Mouse (Mus musculus) testis, adult 2 months (tissue): ENCODE results near the gene Ehd1. TPM values are rescaled to one million over a fixed set of nuclear protein-coding genes. Genes with fewer than 3 reads are reported as not detected.

Experiments
- H3K27ac ChIP-seq: fragments of 200-500 bp; 2 replicates; pipeline ENCODE4 v1.5.1; 2012; ENCODE audit warnings: low read depth, low read length; ENCODE audit not compliant: control insufficient read depth, insufficient read depth
- H3K27me3 ChIP-seq: fragments of 200-500 bp; 2 replicates; pipeline ENCODE4 v1.6.1; 2012; ENCODE audit warnings: mild to moderate bottlenecking, low read length, moderate library complexity; ENCODE audit not compliant: control insufficient read depth, insufficient read depth
- H3K36me3 ChIP-seq: fragments of 200-500 bp; 2 replicates; pipeline ENCODE4 v1.6.1; 2012; ENCODE audit warnings: mild to moderate bottlenecking, low read length; ENCODE audit not compliant: control insufficient read depth, insufficient read depth
- H3K4me1 ChIP-seq: fragments of 200-500 bp; 2 replicates; pipeline ENCODE4 v1.6.1; 2012; ENCODE audit warnings: low read length; ENCODE audit not compliant: control insufficient read depth, insufficient read depth
- H3K4me3 ChIP-seq: fragments of 200-500 bp; 2 replicates; pipeline ENCODE4 v1.5.1; 2012; ENCODE audit warnings: low read depth, mild to moderate bottlenecking, low read length, moderate library complexity, mixed read lengths; ENCODE audit not compliant: control insufficient read depth
- CTCF ChIP-seq: fragments of 200-500 bp; IDR thresholded peaks from 2 replicates; pipeline ENCODE4 v1.5.1; 2012; ENCODE audit warnings: low read depth, mild to moderate bottlenecking, inconsistent platforms, low read length, moderate library complexity; ENCODE audit not compliant: control insufficient read depth, insufficient read depth, insufficient replicate concordance
- POLR2A ChIP-seq: fragments of 200-500 bp; IDR thresholded peaks from 2 replicates; pipeline ENCODE4 v1.6.1; 2012; ENCODE audit warnings: low read depth, mild to moderate bottlenecking, inconsistent platforms, low read length, moderate library complexity; ENCODE audit not compliant: control insufficient read depth
- polyA plus RNA-seq: library from polyadenylated mRNA; depleted of rRNA; stranded (reverse); fragments of >200 nt; gene quantifications from 2 replicates; pipeline ENCODE4 v1.2.3, GENCODE M21; 2012

Gene Ehd1
- polyA plus RNA-seq, 1 experiment: 521 TPM

DNA sequence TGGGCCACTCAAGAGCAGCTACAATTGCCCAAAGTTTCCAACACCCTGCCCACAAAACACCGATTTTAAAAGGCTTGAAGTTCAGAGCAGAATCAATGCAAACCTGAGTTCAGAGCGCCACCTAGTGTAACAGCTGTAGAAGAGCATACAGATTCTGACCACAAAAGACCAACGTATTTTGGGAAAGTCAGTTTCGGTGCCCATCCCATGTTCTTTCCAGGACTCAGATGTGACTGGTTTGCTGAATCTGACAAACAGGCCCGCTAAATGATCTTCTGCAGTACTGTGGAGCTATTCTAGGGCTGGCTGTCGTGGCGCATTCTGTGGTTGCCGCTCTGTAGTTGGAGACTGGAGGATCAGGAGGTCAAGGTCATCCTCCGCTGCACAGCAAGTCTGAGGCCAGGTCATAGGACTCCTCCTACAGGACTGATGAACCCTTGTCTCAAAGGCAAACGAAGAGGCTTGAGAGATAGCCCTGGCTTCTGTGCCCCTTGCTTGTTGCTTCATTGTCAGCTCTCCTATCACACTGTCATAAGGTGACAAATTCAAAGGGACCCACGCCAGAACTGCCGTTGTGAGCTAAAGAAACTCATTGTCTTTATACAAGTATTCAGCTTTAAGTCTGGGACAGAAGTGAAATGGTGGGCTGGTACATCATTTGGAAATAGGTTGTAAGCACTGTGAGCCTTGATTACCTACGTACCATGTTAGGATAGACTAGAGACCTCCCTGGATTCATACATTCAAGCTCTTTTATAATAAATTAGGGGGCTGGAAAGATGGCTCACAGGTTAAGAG lies 55.4 kb downstream of the Ehd1 start:
- H3K4me3 ChIP-seq: no peak overlapping the region
- H3K27ac ChIP-seq: peak overlapping the region; percentile 71

DNA sequence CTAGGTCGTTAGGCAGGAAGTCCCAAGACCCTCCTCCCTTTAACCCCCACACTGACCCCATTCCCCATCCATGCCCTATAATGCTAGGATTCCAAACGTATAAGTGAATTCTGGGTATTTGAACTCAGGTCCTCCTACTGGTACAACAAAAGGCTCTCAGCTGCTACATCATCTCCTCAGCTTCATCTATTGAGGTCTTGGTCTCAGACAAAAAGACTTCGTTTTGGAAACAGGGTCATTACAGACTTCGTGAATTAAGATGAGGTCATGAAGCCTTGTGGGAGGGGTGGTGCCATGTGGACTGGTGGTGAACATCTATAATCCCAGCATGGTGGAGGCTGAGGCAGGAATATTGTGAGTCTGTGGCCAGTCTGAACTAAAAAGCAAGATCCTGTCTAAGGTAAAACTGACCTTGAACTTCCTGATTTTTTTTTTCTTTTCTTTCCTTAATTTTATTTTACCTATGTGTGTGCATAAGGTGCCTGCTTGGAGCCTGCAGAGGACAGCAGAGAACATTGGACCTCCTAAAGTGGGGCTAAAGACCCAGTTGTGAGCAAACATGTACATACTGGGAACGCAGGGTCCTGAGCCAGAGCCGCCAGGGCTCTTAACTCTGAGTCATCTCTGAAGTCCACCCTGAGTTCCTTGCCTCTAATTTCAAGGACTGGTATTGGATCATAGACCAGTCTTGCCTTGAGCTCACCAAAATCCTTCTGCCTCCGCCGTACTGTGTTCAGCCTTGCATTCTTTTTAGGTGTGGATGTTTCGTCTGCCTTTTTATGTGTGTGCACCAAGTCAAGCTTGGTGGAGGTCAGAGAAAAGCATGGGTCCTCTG lies 57.5 kb downstream of the Ehd1 start:
- Histone ChIP-seq H3K36me3 (no peaks in the 10 kb centered on the region; the same call in 1 of the 2 replicates), H3K4me3 (no peak overlapping the region), H3K27ac (peak overlapping the region; percentile 83), H3K4me1 (peaks cover 20% of the 10 kb centered on the region), H3K27me3 (no peaks in the 10 kb centered on the region)
- TF ChIP-seq POLR2A (no peak), CTCF (no peak)

More for the DNA sequence above, 55.4 kb downstream of the Ehd1 start:
- H3K4me1 ChIP-seq: peaks cover 20% of the 10 kb centered on the region
- H3K36me3 ChIP-seq: no peaks in the 10 kb centered on the region
- TF ChIP-seq POLR2A (no peak), CTCF (peak; percentile 35; the same call in 1 of the 2 replicates)
- no peaks in the 10 kb centered on the region for H3K27me3 ChIP-seq

- H3K4me3 ChIP-seq: peak within 1 kb of the TSS; percentile 93
- no peak for TF ChIP-seq CTCF
- TF ChIP-seq POLR2A: peak; percentile 71
- peak within 1 kb of the TSS; percentile 83 for H3K27ac ChIP-seq
- H3K27me3 ChIP-seq: no peaks in the 10 kb centered on the region
- H3K36me3 ChIP-seq: no peaks in the 10 kb centered on the region; the same call in none of the 2 replicates
- peaks cover 22% of the 10 kb centered on the region for H3K4me1 ChIP-seq
These were observed 58.3 kb downstream of the Ehd1 start, which contains the start of gene Men1 for GRCm38 (mm10) chr19:6334673-6335457. Gene Men1 (plus strand): TSS chr19:6334979.

DNA sequence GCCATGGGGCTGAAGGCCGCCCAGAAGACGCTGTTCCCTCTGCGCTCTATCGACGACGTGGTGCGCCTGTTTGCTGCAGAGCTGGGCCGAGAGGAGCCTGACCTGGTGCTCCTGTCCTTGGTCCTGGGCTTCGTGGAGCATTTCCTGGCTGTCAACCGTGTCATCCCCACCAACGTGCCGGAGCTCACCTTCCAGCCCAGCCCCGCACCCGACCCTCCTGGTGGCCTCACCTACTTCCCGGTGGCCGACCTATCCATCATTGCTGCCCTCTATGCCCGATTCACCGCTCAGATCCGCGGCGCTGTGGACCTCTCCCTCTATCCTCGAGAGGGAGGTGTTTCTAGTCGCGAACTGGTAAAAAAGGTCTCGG lies 58.9 kb downstream of the Ehd1 start:
- Histone ChIP-seq H3K27ac (no peak overlapping the region), H3K4me1 (peaks cover 28% of the 10 kb centered on the region), H3K36me3 (no peaks in the 10 kb centered on the region; the same call in none of the 2 replicates), H3K27me3 (no peaks in the 10 kb centered on the region), H3K4me3 (peak overlapping the region; percentile 93)
- TF ChIP-seq POLR2A: no peak; the same call in 1 of the 2 replicates
- no peak for TF ChIP-seq CTCF

DNA sequence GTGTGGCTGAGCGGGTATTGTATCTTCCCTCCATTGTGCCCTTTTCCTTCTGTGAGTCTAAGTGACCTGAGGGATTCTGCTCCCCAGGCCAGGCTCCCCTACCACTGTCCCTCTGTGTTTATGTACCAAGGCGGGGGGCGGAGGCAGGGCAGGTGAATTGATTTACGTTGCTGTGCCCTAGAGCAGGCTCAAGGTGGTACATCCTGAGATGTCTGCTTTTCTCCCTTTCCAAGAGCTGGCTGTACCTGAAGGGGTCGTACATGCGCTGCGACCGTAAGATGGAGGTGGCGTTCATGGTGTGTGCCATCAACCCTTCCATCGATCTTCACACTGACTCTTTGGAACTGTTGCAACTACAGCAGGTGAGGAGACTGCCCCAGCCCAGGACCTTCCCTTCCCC lies 60.4 kb downstream of the Ehd1 start:
- no peak for TF ChIP-seq POLR2A
- TF ChIP-seq CTCF: no peak
- no peak overlapping the region for H3K4me3 ChIP-seq
- no peak overlapping the region for H3K27ac ChIP-seq
- H3K27me3 ChIP-seq: no peaks in the 10 kb centered on the region
- H3K36me3 ChIP-seq: no peaks in the 10 kb centered on the region; the same call in none of the 2 replicates
- peaks cover 30% of the 10 kb centered on the region for H3K4me1 ChIP-seq

GRCm38 (mm10) chr19:6338171-6338570 lies 61.6 kb downstream of the Ehd1 start:
- no peak overlapping the region for H3K4me3 ChIP-seq
- no peaks in the 10 kb centered on the region; the same call in none of the 2 replicates for H3K36me3 ChIP-seq
- H3K27ac ChIP-seq: no peak overlapping the region
- H3K4me1 ChIP-seq: peaks cover 28% of the 10 kb centered on the region
- TF ChIP-seq POLR2A (no peak), CTCF (no peak)
- no peaks in the 10 kb centered on the region for H3K27me3 ChIP-seq

DNA sequence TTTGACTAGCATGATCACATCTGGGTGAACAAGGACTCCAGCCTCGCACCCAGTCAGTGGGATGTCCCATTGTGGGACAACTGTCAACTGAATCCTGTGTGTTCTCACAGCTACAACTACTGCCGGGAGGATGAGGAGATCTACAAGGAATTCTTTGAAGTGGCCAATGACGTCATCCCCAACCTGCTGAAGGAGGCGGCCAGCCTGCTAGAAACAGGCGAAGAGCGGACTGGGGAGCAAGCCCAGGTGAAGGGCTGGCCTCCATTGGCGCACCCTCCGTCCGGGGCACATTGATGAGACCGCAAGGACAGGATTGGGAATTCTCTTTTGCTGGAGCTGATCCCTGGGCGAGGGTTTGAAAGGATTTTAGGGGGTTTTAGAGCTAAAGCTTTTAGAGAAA lies 62.2 kb downstream of the Ehd1 start:
- no peaks in the 10 kb centered on the region for H3K27me3 ChIP-seq
- H3K27ac ChIP-seq: no peak overlapping the region
- no peak for TF ChIP-seq POLR2A
- TF ChIP-seq CTCF: no peak
- H3K4me1 ChIP-seq: peaks cover 28% of the 10 kb centered on the region
- no peak overlapping the region for H3K4me3 ChIP-seq
- H3K36me3 ChIP-seq: no peaks in the 10 kb centered on the region; the same call in none of the 2 replicates
